Mouse (Mus musculus) CD8-positive naive resting alpha-beta T cell, adult 2 months (primary cell): ENCODE measurements around the gene Ptpn14.

Experiments
- DNase-seq, 2 experiments: peaks; one replicate each; pipeline ENCODE4 v3.0.0; 2022; ENCODE audit warnings: low read depth in 2 of 2, low spot score in 2 of 2

The Ptpn14 gene

DNA sequence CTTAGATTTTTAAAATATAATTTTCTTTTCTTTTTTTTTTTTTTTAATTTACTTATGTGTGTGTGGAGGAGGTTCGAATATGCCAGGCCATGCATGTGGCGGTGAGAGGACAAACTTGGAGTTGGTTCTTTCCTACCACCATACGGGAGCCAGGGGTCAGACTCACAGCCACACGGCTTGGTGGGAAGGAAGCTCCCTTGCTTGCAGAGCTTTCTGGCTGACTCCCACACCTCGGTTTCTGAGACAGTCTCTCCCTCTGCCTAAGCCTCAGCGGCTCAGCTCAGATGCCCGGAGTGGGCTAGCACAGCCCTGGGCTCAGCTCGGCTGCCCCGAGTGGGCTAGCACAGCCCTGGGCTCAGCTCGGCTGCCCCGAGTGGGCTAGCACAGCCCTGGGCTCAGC lies 10.5 kb upstream of the Ptpn14 start:
- DNase-seq, result no peak

DNA sequence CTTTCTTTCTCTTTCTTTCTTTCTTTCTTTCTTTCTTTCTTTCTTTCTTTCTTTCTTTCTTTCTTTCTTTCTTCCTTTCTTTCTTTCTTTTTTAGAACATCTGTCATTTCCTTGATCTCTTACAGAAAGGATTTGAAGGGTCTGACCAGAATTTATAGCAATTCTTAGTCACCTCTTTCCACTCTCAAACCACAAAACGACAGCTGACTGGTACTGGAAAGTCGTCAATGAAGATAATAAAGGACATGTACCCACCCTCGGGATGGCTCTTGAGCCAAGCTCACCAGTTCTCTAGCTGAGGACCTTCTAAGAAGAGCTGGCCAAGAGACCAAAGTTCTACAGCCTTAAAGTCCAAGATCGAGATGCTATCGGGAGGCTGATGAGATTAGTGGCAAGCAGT lies 9.5 kb upstream of the Ptpn14 start:
- no peak for DNase-seq

DNA sequence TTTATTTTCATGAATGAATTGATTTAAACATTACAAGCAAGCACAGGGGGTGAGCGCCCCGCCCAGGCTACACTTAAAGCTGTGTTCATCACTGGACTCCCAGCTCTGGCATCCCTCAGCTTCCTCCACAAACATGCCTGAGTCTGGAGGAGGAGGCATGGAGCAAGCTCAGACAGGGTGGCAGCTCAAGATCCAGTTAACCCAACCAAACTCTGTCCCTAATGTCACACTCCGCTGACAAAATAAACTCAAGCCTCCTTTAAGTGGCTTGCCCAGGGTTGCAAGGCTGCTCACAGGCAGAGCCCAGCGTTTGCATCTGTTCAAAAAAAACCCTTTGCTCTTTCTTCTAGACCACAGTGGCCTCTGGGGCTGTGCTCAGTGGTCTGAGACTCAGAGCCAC lies 1.9 kb upstream of the Ptpn14 start:
- no peak for DNase-seq

DNA sequence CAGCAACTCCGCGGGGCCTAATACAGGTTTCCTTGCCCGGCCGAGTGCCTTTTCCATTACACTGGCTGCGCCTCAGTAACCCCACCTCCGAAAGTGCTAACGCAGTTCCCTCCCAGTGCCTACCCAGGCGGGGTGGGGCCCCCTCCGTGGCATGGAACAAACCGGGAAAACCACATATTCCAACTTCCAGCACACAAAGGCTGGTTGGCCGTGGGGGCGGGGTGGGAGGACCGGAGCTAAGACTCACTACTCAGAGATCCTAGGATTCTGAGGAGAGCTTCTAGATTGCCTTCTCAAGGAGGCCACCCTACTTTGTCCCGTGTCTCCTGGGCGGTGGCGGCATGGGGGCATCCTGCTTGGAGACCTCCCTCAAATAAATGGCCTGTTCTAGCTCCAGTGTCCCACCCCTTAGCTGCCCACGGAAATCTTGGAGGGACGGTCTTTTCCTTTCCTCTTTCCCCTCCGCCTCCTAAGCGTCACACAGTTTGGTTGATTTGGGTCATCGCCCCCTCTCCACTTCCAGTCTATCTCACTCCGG lies 653 bp upstream of the Ptpn14 start:
- no peak for DNase-seq

DNA sequence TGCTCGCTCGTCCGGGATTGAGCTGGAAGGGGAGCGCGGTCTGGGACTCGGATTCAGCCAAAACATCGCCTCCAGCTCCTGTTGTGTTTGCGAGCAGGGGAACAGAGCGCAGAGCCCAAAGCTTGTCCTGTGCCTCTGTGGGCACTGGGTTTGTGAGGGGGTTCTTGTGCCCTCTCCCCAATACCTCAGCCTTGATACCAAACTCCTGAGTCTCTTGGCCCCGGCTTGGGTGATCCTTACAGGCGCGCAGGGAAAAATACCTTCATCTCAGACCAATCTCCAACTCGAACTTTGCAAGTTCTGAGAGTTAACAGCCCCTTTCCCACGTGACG lies 682 bp downstream of the Ptpn14 start:
- no peak for DNase-seq

DNA sequence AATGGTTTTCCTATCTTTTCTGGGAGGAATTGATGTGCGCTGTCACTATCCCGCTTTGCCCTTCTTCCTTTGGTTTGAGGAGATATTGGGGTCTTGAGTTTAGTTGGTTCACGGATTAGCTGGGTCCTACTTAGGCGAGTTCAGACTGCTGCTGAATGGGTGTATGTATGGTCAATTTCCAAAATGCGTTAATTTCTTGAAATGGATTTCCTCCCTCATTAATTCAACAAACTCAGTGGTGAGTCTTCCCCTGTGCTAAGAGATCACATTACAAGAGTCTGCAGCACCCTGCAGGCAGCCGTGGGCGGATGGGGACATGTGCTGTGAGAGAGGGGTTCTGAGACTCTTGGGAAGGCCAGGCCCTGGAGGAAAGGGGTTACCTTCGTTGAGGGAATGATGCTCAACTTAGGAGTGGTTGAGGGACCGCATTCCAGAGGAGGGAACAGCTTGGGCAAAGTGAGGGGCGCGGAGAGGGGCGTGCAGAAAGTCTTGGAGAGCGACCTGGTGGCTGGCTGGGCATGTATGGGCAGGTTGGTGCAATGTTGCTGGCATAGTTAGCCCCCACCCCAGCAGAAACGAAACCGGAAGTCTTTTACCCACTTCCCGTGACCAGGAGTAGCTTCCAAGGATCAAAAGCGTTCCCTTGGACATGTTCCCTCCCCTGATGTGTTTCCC lies 1.2 kb downstream of the Ptpn14 start:
- no peak for DNase-seq

DNA sequence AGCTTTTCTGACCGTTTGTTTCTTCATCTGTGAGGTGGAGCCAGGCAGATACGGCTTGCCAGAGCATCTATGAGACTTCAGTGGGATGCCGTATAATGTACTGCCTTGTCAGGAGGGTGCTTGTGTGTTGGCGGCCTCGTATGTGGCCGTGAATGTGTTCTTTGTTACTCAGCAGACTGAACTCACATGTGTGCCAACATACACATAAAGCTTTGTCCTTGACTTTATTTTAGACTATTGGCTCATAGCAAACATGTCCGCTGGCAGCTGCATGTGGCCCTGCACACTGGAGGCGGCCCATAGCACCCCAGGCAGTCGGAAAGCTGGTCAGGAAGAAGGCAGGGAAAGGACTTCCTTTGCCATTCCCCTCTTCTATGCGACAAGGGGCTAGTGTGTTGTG lies 3.6 kb downstream of the Ptpn14 start:
- no peak for DNase-seq

DNA sequence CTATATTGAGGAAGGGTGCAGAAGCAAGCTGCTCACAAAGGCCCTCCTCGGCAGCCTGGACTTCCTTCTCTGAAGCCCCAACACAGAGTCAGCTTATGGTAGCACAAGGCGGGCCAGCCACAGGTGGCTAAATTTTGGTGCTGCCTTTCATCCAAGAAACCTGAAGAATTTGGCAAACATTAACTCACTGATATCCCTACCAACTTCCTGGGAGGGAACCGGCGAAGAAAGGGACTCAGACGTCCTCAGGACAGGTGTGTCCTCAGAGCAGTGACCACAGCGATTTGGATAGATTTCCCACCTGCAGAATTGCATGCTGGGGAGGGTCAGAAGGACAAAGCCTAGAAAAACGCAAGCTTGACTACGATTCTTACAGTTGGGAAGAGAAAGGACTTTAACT lies 4.1 kb downstream of the Ptpn14 start:
- DNase-seq, result no peak

DNA sequence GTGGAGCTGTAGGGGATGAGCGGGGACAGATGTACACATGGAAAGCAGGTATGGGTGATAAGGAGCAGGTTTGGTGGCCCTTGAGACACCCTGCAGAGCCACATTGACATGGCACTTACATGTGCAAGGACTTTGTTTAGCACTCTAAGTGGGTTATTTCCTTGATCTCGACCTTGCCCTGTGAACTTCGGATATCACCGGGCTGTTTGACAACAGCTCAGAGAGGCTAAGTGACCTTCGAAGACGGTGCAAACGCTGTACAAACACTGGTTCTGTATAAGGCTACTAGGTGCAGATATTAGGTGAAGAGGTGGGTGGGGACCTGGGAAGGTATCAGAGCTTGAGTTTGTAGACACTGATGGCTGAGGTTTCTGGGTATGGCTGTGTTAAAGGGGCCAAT lies 12.0 kb downstream of the Ptpn14 start:
- DNase-seq, result no peak

DNA sequence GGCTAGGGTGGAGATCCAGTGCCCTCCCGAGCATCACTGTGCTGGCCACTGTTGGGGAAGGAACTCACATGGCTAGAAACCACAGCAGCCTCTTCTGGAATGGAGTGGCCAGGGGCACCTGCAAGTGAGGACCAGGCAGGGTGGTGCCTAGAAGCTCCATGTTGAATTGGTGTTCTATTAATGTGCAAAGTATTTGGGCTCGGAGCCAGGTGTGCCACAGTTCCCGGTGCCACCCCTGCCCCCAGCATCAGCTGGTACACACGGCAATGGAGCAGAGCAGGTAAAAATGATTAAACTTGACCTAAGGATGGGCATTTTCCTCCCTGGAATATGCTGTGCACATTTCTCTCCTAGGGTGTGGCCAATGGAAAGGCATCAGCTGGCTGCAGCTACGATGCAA lies 14.0 kb downstream of the Ptpn14 start:
- no peak for DNase-seq

DNA sequence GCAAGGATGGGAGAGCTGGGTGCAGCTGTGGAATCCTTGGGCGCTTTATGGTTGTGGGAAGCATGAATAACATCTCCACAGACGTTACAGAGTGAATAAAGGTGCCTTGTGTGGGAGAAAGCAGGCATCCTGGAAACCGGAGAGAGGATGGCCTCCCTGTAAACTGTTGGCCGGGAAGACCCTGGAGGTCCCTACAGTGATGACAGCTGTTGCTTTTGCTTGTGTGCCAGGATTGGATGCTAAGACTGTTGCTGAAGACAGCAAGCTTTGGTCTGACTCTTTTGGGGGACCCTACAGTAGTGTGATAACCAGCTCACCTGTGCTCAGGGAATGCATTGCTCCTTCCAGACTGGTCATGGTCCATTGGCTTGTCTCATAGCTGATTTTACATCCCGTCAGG lies 15.1 kb downstream of the Ptpn14 start:
- DNase-seq, result no peak

DNA sequence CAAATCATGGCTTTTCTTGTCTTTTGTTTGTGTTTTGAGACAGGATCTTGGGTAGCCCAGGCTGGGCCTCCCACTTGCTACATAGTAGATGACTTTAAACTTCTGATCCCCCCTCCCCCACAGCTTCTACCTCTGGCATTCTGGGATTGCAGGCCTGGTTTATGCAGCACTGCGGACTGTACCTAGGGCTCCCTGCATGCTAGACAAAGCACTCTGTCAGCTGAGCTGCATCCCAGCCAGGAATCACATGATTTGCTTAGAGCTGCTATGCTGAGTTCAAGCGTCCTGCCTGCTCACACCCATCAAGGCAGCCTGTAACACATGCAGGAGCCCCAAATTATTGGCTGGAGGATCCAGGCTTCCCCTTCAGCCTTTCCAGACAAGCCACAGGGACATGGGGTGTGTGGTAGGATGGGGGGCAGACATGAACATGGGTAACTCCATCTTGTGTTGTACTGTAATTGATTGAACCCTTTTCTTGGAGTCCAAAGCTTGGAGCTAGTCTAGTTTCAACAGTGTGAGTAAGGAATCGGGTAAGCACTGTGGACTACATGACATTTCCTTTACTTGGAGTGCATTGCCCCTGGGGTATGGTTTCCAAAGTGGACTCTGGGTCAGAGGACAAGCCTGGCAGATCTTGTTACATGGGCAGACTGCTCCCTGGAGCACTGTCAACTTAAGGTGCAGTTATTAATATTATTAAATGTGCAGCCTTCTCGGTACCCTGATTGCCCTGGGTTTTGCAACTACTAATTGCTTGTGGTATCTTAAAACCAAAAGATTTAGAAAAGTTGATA lies 17.0 kb downstream of the Ptpn14 start:
- no peak for DNase-seq

DNA sequence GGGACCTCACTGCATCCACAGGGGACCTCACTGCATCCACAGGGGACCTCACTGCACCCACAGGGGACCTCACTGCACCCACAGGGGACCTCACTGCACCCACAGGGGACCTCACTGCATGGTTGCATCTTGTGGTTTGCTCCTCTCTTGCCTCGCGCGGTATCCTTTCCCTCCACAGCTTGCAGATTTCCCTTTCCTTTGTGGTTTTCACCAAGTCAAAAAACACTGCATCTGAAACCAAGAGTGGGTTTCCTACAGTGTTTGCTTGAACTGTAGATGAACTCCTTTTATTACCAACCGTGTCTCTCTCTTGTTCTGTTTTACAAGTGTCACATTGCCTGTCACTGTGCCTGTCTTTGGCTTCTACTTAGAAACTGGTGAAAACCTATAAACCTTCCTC lies 18.5 kb downstream of the Ptpn14 start:
- DNase-seq, result no peak

DNA sequence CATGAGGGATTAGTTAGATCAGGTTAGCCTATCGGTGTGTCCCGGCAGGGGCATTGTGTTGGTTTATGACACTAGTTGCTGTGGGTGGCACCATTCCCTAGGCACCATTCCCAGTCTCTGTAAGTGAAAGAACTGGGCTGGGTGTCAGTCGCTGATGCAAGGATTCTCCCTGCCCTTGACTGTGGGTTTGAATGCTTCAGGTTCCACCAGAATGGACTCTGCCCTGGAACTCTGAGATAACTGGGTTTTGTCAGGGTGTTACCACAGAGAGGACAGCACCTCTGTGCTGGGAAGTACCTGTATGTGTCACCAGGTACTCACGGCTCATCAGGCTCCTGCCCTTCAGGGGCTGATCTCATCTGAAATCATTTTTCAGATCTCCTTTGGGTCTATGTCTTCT lies 21.7 kb downstream of the Ptpn14 start:
- no peak for DNase-seq

DNA sequence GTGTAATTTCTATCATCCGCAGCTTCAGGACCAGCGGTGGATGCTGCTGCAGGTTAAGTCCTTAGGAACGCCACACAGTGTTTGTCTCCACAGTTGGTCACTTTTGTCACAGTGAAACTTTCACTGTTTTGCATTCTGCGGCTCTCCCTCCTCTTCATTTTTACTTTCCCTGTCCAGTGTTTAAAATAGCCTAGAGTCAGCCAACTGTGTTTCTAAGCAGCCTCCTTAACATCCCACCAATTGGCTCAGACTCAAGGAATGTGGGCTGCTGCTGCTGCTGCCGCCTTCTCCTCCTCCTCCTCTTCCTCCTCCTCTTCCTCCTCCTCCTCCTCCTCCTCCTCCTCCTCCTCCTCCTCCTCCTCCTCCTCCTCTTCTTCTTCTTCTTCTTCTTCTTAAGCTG lies 22.2 kb downstream of the Ptpn14 start:
- no peak for DNase-seq

DNA sequence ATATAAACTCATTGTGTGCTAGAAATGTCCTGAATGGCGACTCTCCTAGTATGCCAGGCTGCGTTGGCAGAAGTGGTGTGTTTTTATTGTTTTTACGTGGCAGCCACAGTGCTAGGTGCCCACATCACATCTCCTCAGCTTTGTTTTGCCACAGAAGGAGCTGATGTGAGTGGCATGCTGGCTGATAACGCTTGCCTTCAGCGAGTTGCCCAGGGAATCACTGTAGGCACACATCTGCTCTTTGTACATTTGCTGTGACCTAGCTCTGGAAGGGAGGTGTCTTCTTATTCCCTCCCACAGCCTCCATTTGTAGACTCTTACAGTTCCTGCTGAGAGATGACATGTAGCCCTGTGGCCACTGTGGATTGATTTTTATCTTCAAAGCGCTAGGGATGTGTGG lies 24.2 kb downstream of the Ptpn14 start:
- DNase-seq, result no peak

DNA sequence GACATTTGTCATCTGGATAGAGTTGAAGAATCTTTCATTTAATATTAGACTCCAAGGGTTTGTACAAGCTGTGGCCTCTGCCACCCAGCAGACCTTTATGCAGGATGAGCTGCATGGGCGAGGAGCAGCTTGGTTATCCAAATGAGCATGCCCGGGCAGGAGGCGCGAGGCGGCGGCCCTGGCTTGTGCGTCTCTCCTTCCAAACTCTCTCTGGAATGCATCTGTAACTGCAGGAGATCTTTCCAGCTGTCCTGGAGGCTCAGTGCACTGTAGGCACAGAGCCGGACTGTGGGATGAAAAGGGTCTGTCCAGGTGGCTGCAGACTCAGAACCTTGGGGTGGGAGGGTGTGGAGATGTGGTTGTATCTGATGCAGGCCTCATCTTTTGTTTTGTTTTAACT lies 27.0 kb downstream of the Ptpn14 start:
- no peak for DNase-seq

DNA sequence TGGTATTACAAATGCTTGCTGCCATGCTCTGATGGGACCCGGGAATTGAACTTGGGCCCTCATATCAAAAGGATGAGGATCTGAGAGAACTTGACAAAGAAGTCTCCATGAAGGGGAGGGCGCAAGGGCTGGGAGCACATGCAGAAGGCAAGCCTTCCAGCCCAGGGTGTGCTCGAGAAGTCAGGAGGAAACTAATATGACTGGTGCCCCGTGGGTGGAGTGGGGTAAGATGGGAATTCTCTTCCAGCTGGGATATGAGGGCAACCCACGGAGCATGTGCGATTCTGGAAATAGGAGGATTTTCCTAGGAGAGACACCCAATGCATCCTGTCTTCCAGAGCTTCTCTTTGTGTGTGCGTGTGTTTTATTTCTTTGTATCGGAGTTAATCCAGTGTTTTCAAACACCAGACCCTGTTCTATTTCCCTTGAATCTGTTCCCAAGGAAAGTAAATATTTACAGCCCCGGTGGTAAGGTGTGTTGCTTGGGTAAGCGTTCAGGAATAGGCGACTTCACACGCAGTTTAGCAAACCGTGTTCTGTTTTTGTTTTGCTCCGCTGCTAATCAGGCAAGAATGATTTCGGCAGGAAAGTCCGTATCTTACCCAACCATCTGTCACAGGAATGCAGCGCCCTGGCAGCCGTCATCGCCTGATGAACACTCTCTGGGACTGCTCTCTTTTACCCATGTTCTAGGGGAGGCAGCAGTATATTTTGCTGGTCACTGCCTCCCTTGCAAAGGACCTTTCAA lies 28.4 kb downstream of the Ptpn14 start:
- no peak for DNase-seq

DNA sequence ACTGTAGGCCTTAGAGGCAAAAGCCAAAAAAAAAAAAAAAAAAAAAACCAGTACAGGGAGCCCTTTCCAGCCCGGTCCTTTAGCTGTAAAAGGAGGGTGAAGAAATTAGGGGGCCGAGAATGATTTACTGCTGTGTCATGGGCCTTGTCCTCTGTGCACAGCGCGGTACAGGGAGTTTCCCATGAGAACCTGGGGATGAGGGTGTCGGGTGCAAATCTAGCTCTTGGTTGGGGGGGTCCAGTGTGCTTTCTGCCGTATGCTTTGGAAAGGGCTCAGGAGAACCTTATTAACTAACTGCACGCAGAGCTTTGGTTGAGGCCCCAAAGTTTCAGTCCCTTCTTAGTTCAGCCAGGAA lies 29.0 kb downstream of the Ptpn14 start:
- DNase-seq, result no peak

DNA sequence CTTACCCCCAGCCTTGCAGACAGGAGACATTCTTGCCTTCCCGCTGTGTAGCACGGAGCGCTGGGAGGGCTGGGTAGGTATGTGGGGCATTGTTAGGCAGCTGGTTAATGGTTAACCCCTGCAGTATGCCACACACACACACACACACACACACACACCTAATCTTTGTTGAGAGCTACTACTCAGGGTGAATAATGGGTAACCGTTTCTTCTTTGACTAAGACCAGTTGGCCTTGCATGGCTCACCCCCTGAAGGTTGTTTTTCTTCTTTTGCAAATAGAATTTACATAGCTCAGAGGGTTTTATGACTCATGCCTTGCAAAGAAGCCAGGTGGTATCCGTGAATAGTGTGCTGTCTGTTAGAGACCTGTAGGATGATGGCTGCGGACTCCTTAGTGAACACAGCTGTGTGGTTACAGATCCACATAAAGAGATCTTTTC lies 33.5 kb downstream of the Ptpn14 start:
- DNase-seq, result no peak

DNA sequence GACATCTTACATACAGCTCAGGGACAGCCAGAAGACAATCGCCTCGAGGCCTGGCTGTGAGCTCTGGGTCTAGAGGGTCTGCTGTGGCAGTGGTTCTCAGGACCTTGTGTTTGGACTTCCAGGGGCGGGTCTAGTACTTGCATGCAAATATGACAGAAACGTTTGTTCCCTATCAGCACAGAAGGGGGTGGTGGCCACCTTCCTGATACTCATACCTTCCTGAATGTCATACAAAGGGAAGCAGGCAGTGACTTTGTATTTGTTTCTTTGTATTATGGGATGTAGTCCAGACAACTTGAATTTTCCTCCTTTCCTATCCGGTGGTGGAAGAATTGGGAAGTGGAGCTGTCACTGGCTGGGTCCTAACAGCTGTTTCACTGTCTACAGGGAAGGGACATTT lies 36.2 kb downstream of the Ptpn14 start:
- DNase-seq, result no peak

DNA sequence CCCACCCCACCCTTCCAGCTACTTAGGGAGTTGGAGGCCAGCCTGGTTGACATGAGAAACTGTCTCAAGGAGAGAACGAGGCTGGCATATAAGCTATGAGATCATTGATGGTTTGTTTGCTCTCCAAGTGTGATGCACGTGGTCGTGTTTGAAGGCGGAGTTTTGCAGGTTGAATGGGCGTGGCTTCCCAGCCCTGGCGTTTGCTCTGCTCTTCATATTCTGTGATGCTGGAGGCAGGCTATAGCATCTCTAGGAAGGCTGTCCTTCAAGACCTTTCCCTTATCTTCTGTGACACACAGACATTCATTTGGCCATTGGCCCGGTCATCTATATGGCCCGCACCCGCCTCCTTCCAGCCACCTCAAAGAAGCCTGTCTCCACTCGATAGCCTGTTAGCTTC lies 39.1 kb downstream of the Ptpn14 start:
- no peak for DNase-seq
